Mouse (Mus musculus) liver, embryonic 15.5 days (tissue): Measurements from ENCODE around the gene Sez6l. TPM values are rescaled to one million over a fixed set of nuclear protein-coding genes. Genes with fewer than 3 reads are reported as not detected.

Experiments used
- ATAC-seq: fragments of 200-750 bp; cut with Nextera tagmentation; 2 replicates; pipeline ENCODE4 v1.8.0; 2017; ENCODE audit warnings: moderate number of reproducible peaks, mild to moderate bottlenecking, moderate library complexity; ENCODE audit not compliant: insufficient read depth
- H3K27ac ChIP-seq: fragments of 300-500 bp; sonication (generic); replicated peaks from 2 replicates; pipeline ENCODE4 v1.5.1; 2015; ENCODE audit warnings: mild to moderate bottlenecking, inconsistent platforms
- H3K27me3 ChIP-seq: fragments of 300-500 bp; sonication (generic); 2 replicates; pipeline ENCODE4 v1.6.1; 2015; ENCODE audit warnings: mild to moderate bottlenecking, inconsistent platforms
- H3K36me3 ChIP-seq: fragments of 300-500 bp; sonication (generic); replicated peaks from 2 replicates; pipeline ENCODE4 v1.6.1; 2015; ENCODE audit warnings: moderate library complexity, mild to moderate bottlenecking, inconsistent platforms
- H3K4me1 ChIP-seq: fragments of 300-500 bp; sonication (generic); replicated peaks from 2 replicates; pipeline ENCODE4 v1.6.1; 2015; ENCODE audit warnings: inconsistent platforms
- H3K4me2 ChIP-seq: fragments of 300-500 bp; sonication (generic); 2 replicates; pipeline ENCODE4 v1.6.1; 2015; ENCODE audit warnings: moderate library complexity, mild to moderate bottlenecking, inconsistent platforms
- H3K4me3 ChIP-seq: fragments of 300-500 bp; sonication (generic); replicated peaks from 2 replicates; pipeline ENCODE4 v1.5.1; 2015; ENCODE audit warnings: mild to moderate bottlenecking, inconsistent platforms
- H3K9ac ChIP-seq: fragments of 300-500 bp; sonication (generic); 2 replicates; pipeline ENCODE4 v1.6.1; 2015; ENCODE audit warnings: moderate library complexity, mild to moderate bottlenecking, inconsistent platforms
- H3K9me3 ChIP-seq: fragments of 300-500 bp; sonication (generic); replicated peaks from 2 replicates; pipeline ENCODE4 v1.6.1; 2016; ENCODE audit warnings: inconsistent platforms
- WGBS: fragments of 180-500 bp; shearing (Covaris S2); methylation state at CpG from one replicate; pipeline ENCODE4 v1.1.7; 2015; ENCODE audit warnings: mixed read lengths; ENCODE audit not compliant: insufficient replicate concordance; 5-methylcytosine and 5-hydroxymethylcytosine counted together
- polyA plus RNA-seq: library from polyadenylated mRNA; unstranded; fragments of >200 nt; fragmentation: Nextera tagmentation; extraction: Ambion mirVana; gene quantifications from 2 replicates; pipeline ENCODE4 v1.2.1, GENCODE M21; 2015

Gene Sez6l
- polyA plus RNA-seq, 1 experiment from 2014 or later, result 0.07 TPM

DNA sequence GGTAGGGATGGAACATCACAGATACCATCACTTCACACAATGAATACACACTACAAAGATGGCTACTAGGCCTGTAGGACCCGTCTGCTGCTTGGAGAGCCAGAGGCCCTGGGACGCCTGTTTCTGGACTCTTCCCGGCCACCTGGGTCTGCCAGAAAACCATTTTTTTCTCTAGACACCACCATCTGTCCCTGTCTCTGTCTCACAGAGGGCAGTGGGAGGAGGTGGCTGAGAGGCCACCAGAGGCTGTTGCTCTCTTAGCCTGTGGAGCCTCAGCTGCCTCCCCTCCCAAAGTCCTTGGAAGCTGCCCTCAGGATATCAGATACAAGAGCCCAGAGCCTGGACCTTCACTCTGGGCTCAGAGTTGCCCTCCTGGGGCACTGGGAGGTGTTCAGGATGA, 117.1 kb downstream of the Sez6l start:
- Histone ChIP-seq H3K27me3 (peaks cover 5% of the 10 kb centered on the region), H3K27ac (no peak overlapping the region), H3K36me3 (no peaks in the 10 kb centered on the region), H3K4me3 (no peak overlapping the region), H3K4me2 (no peak overlapping the region), H3K9me3 (no peaks in the 10 kb centered on the region), H3K9ac (no peak overlapping the region), H3K4me1 (no peaks in the 10 kb centered on the region)
- WGBS, result 58% methylated on average over 3 of the region's 3 CpGs
- ATAC-seq, result no peak

DNA sequence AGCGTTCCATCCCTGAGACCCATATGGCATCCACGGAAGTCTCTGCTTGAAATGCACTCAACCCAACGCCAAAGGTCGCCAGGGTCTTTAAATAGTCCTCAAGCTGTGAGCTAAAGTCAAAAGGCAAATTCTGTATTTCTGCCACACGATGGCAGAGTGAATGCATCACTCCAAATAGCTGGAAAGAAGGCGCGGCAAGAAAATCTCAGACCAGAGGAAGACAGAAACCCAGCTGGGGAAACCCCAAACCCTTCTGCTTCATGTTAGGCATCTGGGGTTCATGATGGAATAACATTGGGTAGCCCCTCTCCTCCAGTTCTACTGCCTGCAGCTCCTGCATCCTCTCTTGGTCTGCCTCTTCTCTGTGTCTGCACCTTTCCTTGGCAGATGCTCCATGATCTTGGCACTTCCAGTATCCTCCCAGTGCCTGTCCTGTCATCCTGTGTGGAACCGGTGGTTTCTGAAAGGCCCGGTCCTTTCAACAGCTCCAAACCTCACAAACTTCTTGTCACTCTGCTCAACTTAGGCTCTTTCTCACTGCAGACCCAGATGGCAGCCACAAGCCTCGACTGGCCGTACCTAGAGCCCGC, 121.9 kb downstream of the Sez6l start:
- H3K27me3 ChIP-seq, result peaks cover 8% of the 10 kb centered on the region
- ATAC-seq, result no peak
- no peak overlapping the region for H3K9ac ChIP-seq
- H3K9me3 ChIP-seq, result no peaks in the 10 kb centered on the region
- H3K4me1 ChIP-seq, result no peaks in the 10 kb centered on the region
- H3K4me3 ChIP-seq, result no peak overlapping the region
- no peak overlapping the region for H3K4me2 ChIP-seq
- H3K36me3 ChIP-seq, result no peaks in the 10 kb centered on the region
- WGBS, result 50% methylated on average over 12 of the region's 12 CpGs
- no peak overlapping the region for H3K27ac ChIP-seq

DNA sequence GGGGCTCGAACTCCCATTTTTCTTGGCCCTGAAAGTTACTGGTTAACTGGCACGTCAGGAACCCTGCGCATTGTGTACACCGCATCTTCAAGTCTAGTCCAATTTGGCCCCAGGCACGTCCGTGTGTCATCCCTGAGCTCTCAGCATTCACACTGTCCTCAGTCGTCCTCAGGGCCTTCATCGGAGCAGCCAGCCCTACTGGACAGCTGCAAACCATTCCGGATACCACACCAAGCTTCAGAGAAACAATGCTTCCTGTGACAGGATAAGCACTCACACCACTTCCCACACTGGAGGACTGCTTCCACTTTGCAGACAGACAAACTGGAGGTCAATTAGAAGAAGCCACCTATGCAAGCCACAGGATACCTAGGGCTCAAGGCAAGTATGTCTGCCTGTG, 123.9 kb downstream of the Sez6l start:
- no peak overlapping the region for H3K27ac ChIP-seq
- no peak overlapping the region for H3K4me3 ChIP-seq
- no peak overlapping the region for H3K9ac ChIP-seq
- H3K36me3 ChIP-seq, result no peaks in the 10 kb centered on the region
- H3K9me3 ChIP-seq, result no peaks in the 10 kb centered on the region
- no peak for ATAC-seq
- H3K4me1 ChIP-seq, result no peaks in the 10 kb centered on the region
- 24% methylated on average over 9 of the region's 9 CpGs for WGBS
- H3K4me2 ChIP-seq, result no peak overlapping the region
- peaks cover 8% of the 10 kb centered on the region for H3K27me3 ChIP-seq

DNA sequence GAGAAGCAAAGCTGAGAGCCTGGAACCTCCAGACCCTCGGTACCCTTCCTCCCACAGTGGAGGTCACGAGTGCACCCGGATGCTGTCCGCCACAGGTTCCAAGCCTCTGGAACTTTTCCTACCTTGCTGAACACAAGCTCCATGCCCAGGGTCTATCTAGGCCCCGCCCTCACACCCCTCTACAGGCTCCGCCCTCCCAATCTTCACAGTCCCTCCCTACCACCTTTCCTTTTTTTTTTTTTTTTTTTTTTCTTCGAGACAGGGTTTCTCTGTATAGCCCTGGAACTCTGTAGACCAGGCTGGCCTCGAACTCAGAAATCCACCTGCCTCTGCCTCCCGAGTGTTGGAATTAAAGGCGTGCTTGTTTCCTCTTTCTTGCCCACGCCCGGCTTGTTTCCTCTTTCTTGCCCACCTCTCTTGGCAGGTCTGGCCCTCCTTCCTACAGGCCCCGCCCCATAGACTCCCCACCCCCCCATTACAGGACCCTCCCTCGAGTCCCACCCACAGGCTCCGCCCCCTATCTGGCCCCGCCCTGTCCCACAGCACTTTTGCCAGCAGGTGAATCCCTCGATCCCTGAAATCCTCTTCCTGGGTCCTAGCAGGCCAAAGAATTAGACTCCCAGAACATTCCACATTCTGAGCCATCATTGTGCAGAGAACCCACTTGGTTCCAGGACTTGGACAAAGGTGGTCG, 128.1 kb downstream of the Sez6l start, which contains the start of gene Gm6588:
Gene Gm6588 (plus strand): TSS at position 680 of the 694 bp plus-strand sequence.
- 52% methylated on average over 18 of the region's 18 CpGs for WGBS
- no peaks in the 10 kb centered on the region for H3K4me1 ChIP-seq
- H3K4me2 ChIP-seq, result no peak within 1 kb of the TSS
- H3K9ac ChIP-seq, result no peak within 1 kb of the TSS
- ATAC-seq, result no peak
- H3K4me3 ChIP-seq, result no peak within 1 kb of the TSS
- H3K27me3 ChIP-seq, result peaks cover 10% of the 10 kb centered on the region; the same call in 1 of the 2 replicates
- no peaks in the 10 kb centered on the region for H3K36me3 ChIP-seq
- no peaks in the 10 kb centered on the region for H3K9me3 ChIP-seq
- no peak within 1 kb of the TSS for H3K27ac ChIP-seq

DNA sequence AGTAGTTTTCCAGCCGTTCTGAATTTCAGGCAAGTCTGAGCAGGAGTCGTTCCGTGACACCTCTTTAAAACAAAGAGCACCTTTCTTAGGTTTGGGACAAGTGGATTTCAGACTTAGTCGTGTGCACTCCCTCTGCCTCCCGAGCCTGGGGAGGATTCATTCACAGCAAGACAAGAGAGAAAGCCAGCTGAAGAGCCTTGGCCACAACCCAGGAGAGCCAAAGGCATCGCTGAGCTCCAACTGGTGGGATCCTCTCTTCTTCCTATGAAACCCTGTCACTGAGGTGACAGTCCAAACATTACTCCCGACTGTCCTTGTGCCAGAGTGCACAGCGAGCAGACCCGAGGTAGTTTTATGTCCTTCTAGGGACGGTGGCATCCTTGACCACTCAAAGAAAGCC, 138.4 kb downstream of the Sez6l start:
- 41% methylated on average over 10 of the region's 10 CpGs for WGBS
- no peaks in the 10 kb centered on the region for H3K4me1 ChIP-seq
- ATAC-seq, result no peak

DNA sequence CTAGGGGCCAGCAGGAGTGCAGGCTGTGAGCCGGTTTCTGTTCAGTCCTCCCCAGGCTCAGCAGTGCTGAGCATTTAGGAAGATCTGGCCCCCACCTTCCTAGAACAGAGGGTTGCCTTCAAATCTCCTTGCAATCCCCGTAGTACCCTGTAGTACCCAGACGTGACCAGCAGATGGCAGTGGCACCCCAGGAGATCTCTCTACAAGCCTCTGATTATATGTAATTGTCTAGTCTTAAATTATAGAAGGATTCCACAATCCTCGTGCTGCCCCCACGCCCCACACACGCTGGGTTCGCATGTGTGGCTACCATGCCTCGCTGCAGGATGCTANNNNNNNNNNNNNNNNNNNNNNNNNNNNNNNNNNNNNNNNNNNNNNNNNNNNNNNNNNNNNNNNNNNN, 144.0 kb downstream of the Sez6l start:
- Histone ChIP-seq H3K36me3 (no peaks in the 10 kb centered on the region), H3K4me1 (no peaks in the 10 kb centered on the region), H3K27me3 (peaks cover 51% of the 10 kb centered on the region), H3K4me3 (no peak overlapping the region), H3K27ac (no peak overlapping the region), H3K4me2 (no peak overlapping the region), H3K9me3 (no peaks in the 10 kb centered on the region), H3K9ac (no peak overlapping the region)
- ATAC-seq, result no peak
- WGBS, result under 1% methylated on average over 8 of the region's 8 CpGs

More for the DNA sequence above, 138.4 kb downstream of the Sez6l start:
- Histone ChIP-seq H3K27ac (no peak overlapping the region), H3K27me3 (peaks cover 6% of the 10 kb centered on the region; the same call in 1 of the 2 replicates), H3K9ac (no peak overlapping the region), H3K4me3 (no peak overlapping the region), H3K4me2 (no peak overlapping the region), H3K9me3 (no peaks in the 10 kb centered on the region), H3K36me3 (no peaks in the 10 kb centered on the region)

DNA sequence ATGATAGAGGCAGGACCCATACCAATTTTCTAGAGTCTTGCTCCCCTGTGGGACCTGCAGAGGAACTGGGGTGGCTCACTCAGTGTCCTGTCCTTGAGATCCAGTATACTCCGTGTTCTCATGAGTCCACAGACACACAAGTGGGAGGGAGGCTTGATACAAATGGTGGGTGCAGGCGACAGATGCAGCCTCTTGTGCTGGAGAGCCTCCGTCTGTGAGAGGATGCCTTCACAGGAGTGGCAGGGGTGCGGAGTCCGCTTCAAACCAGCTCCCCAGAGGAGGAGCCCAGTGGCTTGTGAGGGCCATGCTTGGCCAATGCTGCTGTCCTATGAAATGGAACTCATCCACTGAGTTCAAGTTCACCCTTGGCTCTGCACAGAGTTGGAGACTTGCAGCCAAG, 145.0 kb downstream of the Sez6l start:
- 69% methylated on average over 5 of the region's 5 CpGs for WGBS
- Histone ChIP-seq H3K4me3 (no peak overlapping the region), H3K9ac (no peak overlapping the region), H3K27ac (no peak overlapping the region), H3K4me2 (no peak overlapping the region), H3K27me3 (peaks cover 51% of the 10 kb centered on the region), H3K4me1 (no peaks in the 10 kb centered on the region), H3K9me3 (no peaks in the 10 kb centered on the region), H3K36me3 (no peaks in the 10 kb centered on the region)
- ATAC-seq, result no peak

DNA sequence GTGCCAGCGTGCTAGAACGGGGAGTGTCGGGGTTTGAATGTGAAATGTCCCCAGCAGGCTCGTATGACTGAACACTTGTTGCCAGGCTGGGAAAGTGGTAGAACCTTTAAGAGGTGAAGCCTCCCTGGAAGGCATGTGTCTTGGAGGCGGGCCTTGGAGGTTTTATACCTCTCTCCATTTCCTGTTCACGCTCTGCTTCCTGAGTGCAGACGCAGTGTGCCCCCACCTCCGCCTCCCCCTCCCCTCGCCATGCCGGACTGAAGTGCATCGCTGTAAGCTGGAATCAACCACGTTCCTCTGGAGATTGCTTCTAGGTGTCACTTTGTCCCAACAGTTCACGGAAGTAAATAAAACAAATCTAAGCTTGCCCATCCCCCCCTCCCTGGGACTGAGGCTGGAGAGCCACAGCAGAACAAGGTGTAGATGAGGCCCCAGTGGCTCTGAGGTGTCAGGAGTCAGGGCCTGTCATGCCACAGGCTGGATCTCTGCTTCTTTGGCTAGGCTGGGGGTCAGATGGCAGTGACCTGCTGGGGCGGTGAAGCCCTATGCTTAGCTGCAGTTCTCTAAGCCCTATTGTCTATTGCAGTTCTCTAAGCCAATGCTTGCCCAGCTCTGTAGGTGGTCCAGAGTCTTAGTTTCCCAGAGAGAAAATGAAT, 145.7 kb downstream of the Sez6l start:
- no peak for ATAC-seq
- Histone ChIP-seq H3K4me2 (no peak overlapping the region), H3K4me3 (no peak overlapping the region), H3K27me3 (peaks cover 54% of the 10 kb centered on the region), H3K4me1 (no peaks in the 10 kb centered on the region), H3K9me3 (no peaks in the 10 kb centered on the region), H3K36me3 (no peaks in the 10 kb centered on the region), H3K27ac (no peak overlapping the region), H3K9ac (no peak overlapping the region)
- WGBS, result 17% methylated on average over 14 of the region's 14 CpGs

DNA sequence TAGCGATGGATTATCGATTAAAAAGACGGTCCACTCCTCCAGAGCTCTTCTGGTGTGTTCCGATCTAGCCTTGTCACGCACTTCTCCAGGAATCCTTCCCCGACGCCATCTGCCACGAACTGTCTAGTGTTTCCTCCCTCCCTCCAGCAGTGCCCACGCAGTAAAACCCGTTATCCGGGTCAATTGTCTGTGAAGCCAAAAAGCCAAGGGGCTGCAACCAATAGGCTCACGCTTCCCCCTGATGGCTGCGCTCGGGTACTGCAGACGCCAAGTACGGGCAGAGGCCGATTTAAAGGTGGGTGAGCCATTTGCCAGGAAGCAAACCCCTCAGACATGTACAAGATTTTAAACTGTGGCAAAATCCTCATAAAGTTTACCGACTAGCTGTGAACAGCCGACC, 148.0 kb downstream of the Sez6l start:
- Histone ChIP-seq H3K9me3 (no peaks in the 10 kb centered on the region), H3K9ac (no peak overlapping the region), H3K4me2 (no peak overlapping the region), H3K4me1 (no peaks in the 10 kb centered on the region), H3K36me3 (no peaks in the 10 kb centered on the region), H3K27ac (no peak overlapping the region), H3K27me3 (peaks cover 72% of the 10 kb centered on the region), H3K4me3 (no peak overlapping the region)
- no peak for ATAC-seq
- 12% methylated on average over 19 of the region's 19 CpGs for WGBS

DNA sequence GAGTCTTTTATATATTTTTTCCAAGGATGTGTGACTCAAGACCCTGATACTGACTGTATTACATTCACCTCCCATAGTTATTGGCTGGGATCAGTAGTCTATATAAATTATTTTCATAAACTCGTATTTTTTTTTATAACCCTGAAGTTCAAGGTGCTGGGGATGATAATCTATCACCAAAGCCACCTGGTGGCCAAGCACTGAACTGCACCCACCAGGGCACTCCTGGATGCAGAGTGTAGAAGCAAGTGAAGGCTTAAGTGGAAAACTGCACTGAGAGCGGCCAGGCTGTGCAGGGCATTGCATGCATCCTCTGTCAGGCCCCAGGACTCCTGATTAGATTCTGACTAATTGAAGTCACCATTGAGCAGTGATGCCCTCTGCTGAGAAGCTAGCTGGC, 149.7 kb downstream of the Sez6l start:
- Histone ChIP-seq H3K9me3 (no peaks in the 10 kb centered on the region), H3K4me1 (no peaks in the 10 kb centered on the region), H3K27me3 (peaks cover 64% of the 10 kb centered on the region), H3K36me3 (no peaks in the 10 kb centered on the region), H3K27ac (no peak overlapping the region), H3K9ac (no peak overlapping the region), H3K4me2 (no peak overlapping the region), H3K4me3 (no peak overlapping the region)
- 29% methylated on average over 2 of the region's 2 CpGs for WGBS
- ATAC-seq, result no peak

DNA sequence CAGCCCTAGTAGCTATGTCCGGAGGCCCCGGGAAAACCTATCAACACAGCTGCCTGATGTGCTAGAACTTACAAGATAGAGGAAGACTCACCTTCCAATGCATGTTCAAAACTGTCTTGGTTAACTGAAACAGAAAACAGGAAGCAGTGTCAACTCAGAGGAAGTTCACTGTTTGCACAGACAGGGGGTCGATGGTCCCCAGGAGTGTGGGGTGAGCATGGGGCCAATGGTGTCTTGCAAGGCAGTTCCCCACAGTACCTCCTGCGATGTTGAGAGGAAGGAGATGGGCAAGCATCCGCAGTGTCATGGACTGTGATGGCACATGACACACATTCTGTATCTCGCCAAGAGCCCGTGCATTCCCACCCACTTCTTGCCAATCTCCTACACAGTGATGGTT, 150.3 kb downstream of the Sez6l start:
- no peak for ATAC-seq
- Histone ChIP-seq H3K4me2 (no peak overlapping the region), H3K4me1 (no peaks in the 10 kb centered on the region), H3K27me3 (peaks cover 58% of the 10 kb centered on the region), H3K36me3 (no peaks in the 10 kb centered on the region), H3K4me3 (no peak overlapping the region), H3K27ac (no peak overlapping the region), H3K9ac (no peak overlapping the region), H3K9me3 (no peaks in the 10 kb centered on the region)
- WGBS, result 33% methylated on average over 7 of the region's 7 CpGs
